ENCODE assay signal across 10 mouse cellular contexts in genomic region chr11:63518847-63519246, GRCm38 (mm10).
DNase-seq lines count a peak whose midpoint lies in the region; ATAC-seq and TF ChIP-seq lines count a peak whose summit lies in the region.
"Had no signal": no experiment of that assay in that cellular context is flagged by ENCODE, and none has a peak within 500 bp of the region (broad histone marks: within the 10 kb centered on the region; RNA-seq: fewer than 3 reads in every experiment).

No protein-coding gene starts in this region.

- TF ChIP-seq EP300 in MEL (IDR thresholded peaks at IDR 0.05; ENCODE audit: low read depth in 1 of 2, low read length in 2 of 2) = no peak

- H3K27me3 ChIP-seq in intestine, embryonic 14.5 days (replicated peaks; ENCODE audit: control insufficient read depth, insufficient read depth, low read length) = no peaks in the 10 kb centered on the region
- no peaks in the 10 kb centered on the region for H3K27me3 ChIP-seq in intestine, postnatal 0 days (replicated peaks; ENCODE audit: control insufficient read depth, insufficient read depth, low read length)
- H3K27me3 ChIP-seq in MEL (ENCODE audit: control insufficient read depth in 1 of 2, insufficient read depth in 2 of 2, low read length in 2 of 2) = no peaks in the 10 kb centered on the region
- no peaks in the 10 kb centered on the region for H3K27me3 ChIP-seq in hindbrain, postnatal 0 days (ENCODE audit: insufficient read depth, low read length)
- no peaks in the 10 kb centered on the region for H3K27me3 ChIP-seq in midbrain, embryonic 16.5 days (ENCODE audit: control insufficient read depth, insufficient read depth, low read depth, low read length)

- no peak for TF ChIP-seq CTCF in intestine, postnatal 0 days (IDR thresholded peaks at IDR 0.05; ENCODE audit: low read depth)
- no peak for TF ChIP-seq CTCF in MEL (IDR thresholded peaks at IDR 0.05 in 2 of 3, conservative IDR thresholded peaks at IDR 0.05 in 1 of 3; ENCODE audit: control insufficient read depth in 1 of 3, insufficient read depth in 1 of 3, low read depth in 2 of 3, low read length in 3 of 3, poor library complexity in 1 of 3, severe bottlenecking in 1 of 3)
- TF ChIP-seq CTCF in hindbrain, postnatal 0 days (IDR thresholded peaks at IDR 0.05; ENCODE audit: low read depth) = no peak

- H3K4me1 ChIP-seq in intestine, embryonic 14.5 days (replicated peaks; ENCODE audit: control insufficient read depth, insufficient read depth, low read length) = peaks cover 6% of the 10 kb centered on the region; the same call in 1 of the 2 replicates
- H3K4me1 ChIP-seq in intestine, postnatal 0 days (replicated peaks; ENCODE audit: control insufficient read depth, insufficient read depth, low read length) = no peaks in the 10 kb centered on the region
- no peaks in the 10 kb centered on the region for H3K4me1 ChIP-seq in MEL (ENCODE audit: control insufficient read depth in 1 of 2, insufficient read depth in 2 of 2, low read length in 2 of 2)
- H3K4me1 ChIP-seq in hindbrain, postnatal 0 days (ENCODE audit: insufficient read depth, low read length) = no peaks in the 10 kb centered on the region
- H3K4me1 ChIP-seq in midbrain, embryonic 16.5 days (ENCODE audit: control insufficient read depth, insufficient read depth, low read length) = no peaks in the 10 kb centered on the region

- no peak overlapping the region for H3K4me3 ChIP-seq in intestine, embryonic 14.5 days (ENCODE audit: low read depth, low read length)
- H3K4me3 ChIP-seq in intestine, postnatal 0 days (ENCODE audit: low read depth, low read length) = no peak overlapping the region
- no peak overlapping the region for H3K4me3 ChIP-seq in MEL (ENCODE audit: control insufficient read depth in 1 of 2, insufficient read depth in 1 of 2, low read depth in 2 of 2, low read length in 2 of 2)
- no peak overlapping the region for H3K4me3 ChIP-seq in hindbrain, postnatal 0 days (ENCODE audit: low read length)
- H3K4me3 ChIP-seq in midbrain, embryonic 16.5 days (ENCODE audit: low read depth, low read length) = no peak overlapping the region
- H3K4me3 ChIP-seq: erythroblast, embryonic 14.5 days had no signal

- TF ChIP-seq POLR2A in MEL (IDR thresholded peaks at IDR 0.05; ENCODE audit: control insufficient read depth in 1 of 2, insufficient read depth in 1 of 2, low read depth in 1 of 2, low read length in 2 of 2, poor library complexity in 1 of 2) = no peak

- ATAC-seq in intestine, embryonic 14.5 days (replicated peaks; ENCODE audit: low FRiP score, low TSS enrichment, low read depth) = no peak
- no peak for ATAC-seq in intestine, postnatal 0 days
- peak; percentile 61; the same call in 1 of the 2 replicates for ATAC-seq in hindbrain, postnatal 0 days
- peak; percentile 39; the same call in 1 of the 2 replicates for ATAC-seq in midbrain, embryonic 16.5 days
- ATAC-seq: Patski had no signal

- no peak overlapping the region for H3K9ac ChIP-seq in intestine, embryonic 14.5 days (ENCODE audit: low read length)
- H3K9ac ChIP-seq in intestine, postnatal 0 days (ENCODE audit: low read depth, low read length) = no peak overlapping the region
- H3K9ac ChIP-seq in MEL (ENCODE audit: control insufficient read depth, low read depth, low read length, poor library complexity, severe bottlenecking) = no peak overlapping the region
- H3K9ac ChIP-seq in hindbrain, postnatal 0 days (replicated peaks; ENCODE audit: low read length) = no peak overlapping the region
- no peak overlapping the region for H3K9ac ChIP-seq in midbrain, embryonic 16.5 days (ENCODE audit: low read depth, low read length)

- H3K79me2 ChIP-seq in MEL (ENCODE audit: control insufficient read depth, insufficient read depth, low read length, poor library complexity) = no peaks in the 10 kb centered on the region

- 42% methylated on average over 6 of the region's 6 CpGs for WGBS in intestine, embryonic 14.5 days
- WGBS in intestine, postnatal 0 days = 33% methylated on average over 6 of the region's 6 CpGs
- 21% methylated on average over 6 of the region's 6 CpGs for WGBS in hindbrain, postnatal 0 days
- WGBS in midbrain, embryonic 16.5 days = 27% methylated on average over 6 of the region's 6 CpGs

- no peaks in the 10 kb centered on the region for H3K9me3 ChIP-seq in intestine, embryonic 14.5 days (ENCODE audit: control insufficient read depth, low read length)
- no peaks in the 10 kb centered on the region for H3K9me3 ChIP-seq in intestine, postnatal 0 days (ENCODE audit: control insufficient read depth)
- H3K9me3 ChIP-seq in MEL (replicated peaks; ENCODE audit: insufficient read depth, low read length) = no peaks in the 10 kb centered on the region
- 0 out of 2 replicates have a peak, but pooled peaks cover 4% of the 10 kb centered on the region for H3K9me3 ChIP-seq in hindbrain, postnatal 0 days (ENCODE audit: low read length)
- H3K9me3 ChIP-seq in midbrain, embryonic 16.5 days (replicated peaks; ENCODE audit: control insufficient read depth, low read length, poor library complexity, severe bottlenecking) = no peaks in the 10 kb centered on the region

- TF ChIP-seq RAD21 in MEL (IDR thresholded peaks at IDR 0.05; ENCODE audit: low read depth, low read length) = no peak

- H3K4me2 ChIP-seq in intestine, embryonic 14.5 days (ENCODE audit: low read length) = no peak overlapping the region
- H3K4me2 ChIP-seq in intestine, postnatal 0 days (replicated peaks; ENCODE audit: low read depth) = no peak overlapping the region; the same call in 1 of the 2 replicates
- no peak overlapping the region for H3K4me2 ChIP-seq in hindbrain, postnatal 0 days (ENCODE audit: low read depth, low read length)
- H3K4me2 ChIP-seq in midbrain, embryonic 16.5 days (ENCODE audit: low read length) = no peak overlapping the region

- no peak overlapping the region for H3K27ac ChIP-seq in intestine, embryonic 14.5 days (ENCODE audit: low read depth)
- H3K27ac ChIP-seq in intestine, postnatal 0 days (ENCODE audit: low read depth, low read length) = no peak overlapping the region
- no peak overlapping the region for H3K27ac ChIP-seq in MEL (ENCODE audit: control insufficient read depth, low read depth, low read length)
- no peak overlapping the region; the same call in 1 of the 2 replicates for H3K27ac ChIP-seq in hindbrain, postnatal 0 days
- H3K27ac ChIP-seq in midbrain, embryonic 16.5 days (ENCODE audit: low read length) = 0 out of 2 replicates have a peak overlapping the region, but pooled peaks have one; percentile 23

- no peaks in the 10 kb centered on the region for H3K36me3 ChIP-seq in intestine, embryonic 14.5 days (ENCODE audit: control insufficient read depth, insufficient read depth, low read length)
- H3K36me3 ChIP-seq in intestine, postnatal 0 days (ENCODE audit: control insufficient read depth, insufficient read depth) = no peaks in the 10 kb centered on the region
- no peaks in the 10 kb centered on the region for H3K36me3 ChIP-seq in MEL (ENCODE audit: control insufficient read depth in 1 of 2, insufficient read depth in 2 of 2, low read length in 2 of 2)
- no peaks in the 10 kb centered on the region for H3K36me3 ChIP-seq in hindbrain, postnatal 0 days (ENCODE audit: insufficient read depth, low read length)
- no peaks in the 10 kb centered on the region for H3K36me3 ChIP-seq in midbrain, embryonic 16.5 days (ENCODE audit: control insufficient read depth, insufficient read depth, low read length)

- peak; percentile 62 for DNase-seq in intestine, embryonic 14.5 days (ENCODE audit: low spot score)
- DNase-seq in MEL (ENCODE audit: low read depth, low spot score) = peak; percentile 2
- DNase-seq in embryo, embryonic 9.5 days (ENCODE audit: extremely low spot score) = peak; percentile 2
- DNase-seq in hindbrain, postnatal 0 days (ENCODE audit: low spot score) = peak; percentile 67
- no peak for DNase-seq in spleen, postnatal 36 days (ENCODE audit: low spot score in 2 of 2)
- no peak for DNase-seq in layer of hippocampus, postnatal 10 days (ENCODE audit: low spot score in 2 of 2)

TF ChIP-seq in MEL, 35 proteins besides CTCF, POLR2A, EP300 and RAD21:
- TF ChIP-seq MAZ (IDR thresholded peaks at IDR 0.05; ENCODE audit: low read depth, low read length) = no peak
- TF ChIP-seq SIN3A (IDR thresholded peaks at IDR 0.05; ENCODE audit: low read length) = no peak
- no peak for TF ChIP-seq ZKSCAN1 (IDR thresholded peaks at IDR 0.05; ENCODE audit: low read depth, low read length)
- TF ChIP-seq UBTF (IDR thresholded peaks at IDR 0.05; ENCODE audit: borderline replicate concordance, insufficient read depth, low read depth, low read length) = no peak
- no peak for TF ChIP-seq ZC3H11A (IDR thresholded peaks at IDR 0.05; ENCODE audit: low read depth, low read length)
- no peak for TF ChIP-seq MEF2A (IDR thresholded peaks at IDR 0.05; ENCODE audit: extremely low read depth, insufficient replicate concordance, low read depth, low read length, poor library complexity, severe bottlenecking)
- no peak for TF ChIP-seq ELF1 (IDR thresholded peaks at IDR 0.05; ENCODE audit: low read depth, low read length)
- no peak for TF ChIP-seq E2F4 (IDR thresholded peaks at IDR 0.05; ENCODE audit: borderline replicate concordance, low read depth, low read length)

Comparison
In these comparisons a context has a peak if more than half of its experiments do, and no peak if none do; other contexts are left out.
1. ATAC-seq: peak in hindbrain, postnatal 0 days (single experiment) and midbrain, embryonic 16.5 days (single experiment); none in intestine, embryonic 14.5 days (single experiment) and intestine, postnatal 0 days (single experiment).
2. DNase-seq: peak in intestine, embryonic 14.5 days (single experiment), MEL (single experiment), embryo, embryonic 9.5 days (single experiment) and hindbrain, postnatal 0 days (single experiment); none in spleen, postnatal 36 days (0 of 2) and layer of hippocampus, postnatal 10 days (0 of 2).